Mouse (Mus musculus) testis, adult 2 months (tissue): ENCODE data around the gene Spic.

Experiments used
- CTCF ChIP-seq: fragments of 200-500 bp; IDR thresholded peaks from 2 replicates; pipeline ENCODE4 v1.5.1; 2012; ENCODE audit warnings: low read depth, mild to moderate bottlenecking, inconsistent platforms, low read length, moderate library complexity; ENCODE audit not compliant: control insufficient read depth, insufficient read depth, insufficient replicate concordance
- POLR2A ChIP-seq: fragments of 200-500 bp; IDR thresholded peaks from 2 replicates; pipeline ENCODE4 v1.6.1; 2012; ENCODE audit warnings: low read depth, mild to moderate bottlenecking, inconsistent platforms, low read length, moderate library complexity; ENCODE audit not compliant: control insufficient read depth

GRCm38 (mm10) chr10:88719618-88720017 is 34.8 kb upstream of the Spic start:
- TF ChIP-seq CTCF (no peak), POLR2A (no peak)
